Mouse (Mus musculus): Measurements from ENCODE around the gene Itgad. TPM values are rescaled to one million over a fixed set of nuclear protein-coding genes. Genes with fewer than 3 reads are reported as not detected.

Itgad gene
- polyA plus RNA-seq, 1 experiment = 6.9 TPM

GRCm38 (mm10) chr7:128252609-128253008 lies 98.4 kb downstream of the Itgad start:
- 0 out of 2 replicates have a peak, but pooled peaks have one; percentile 42 for TF ChIP-seq POLR2A (IDR thresholded peaks at IDR 0.05; ENCODE audit: control insufficient read depth, extremely low read depth, insufficient read depth, low read length, poor library complexity)
- no peak for TF ChIP-seq CTCF (IDR thresholded peaks at IDR 0.05; ENCODE audit: borderline replicate concordance, control insufficient read depth, extremely low read depth, insufficient read depth, low read length, poor library complexity)
- no peaks in the 10 kb centered on the region for H3K27me3 ChIP-seq (ENCODE audit: control insufficient read depth, insufficient read depth, low read length)
- H3K4me1 ChIP-seq (replicated peaks; ENCODE audit: control insufficient read depth, insufficient read depth, low read length) = peaks cover 12% of the 10 kb centered on the region
- H3K27ac ChIP-seq (ENCODE audit: control insufficient read depth, insufficient read depth, low read length) = no peak overlapping the region
- 8% methylated on average over 24 of the region's 24 CpGs for WGBS
- no peaks in the 10 kb centered on the region for H3K36me3 ChIP-seq (ENCODE audit: control insufficient read depth, insufficient read depth, low read length)
- peak; percentile 93 for DNase-seq
- H3K4me3 ChIP-seq (ENCODE audit: control insufficient read depth, insufficient read depth, low read length) = peak overlapping the region; percentile 4; the same call in 1 of the 2 replicates

- TF ChIP-seq POLR2A (IDR thresholded peaks at IDR 0.05; ENCODE audit: control insufficient read depth, extremely low read depth, insufficient read depth, low read length, poor library complexity) = no peak
- TF ChIP-seq CTCF (IDR thresholded peaks at IDR 0.05; ENCODE audit: borderline replicate concordance, control insufficient read depth, extremely low read depth, insufficient read depth, low read length, poor library complexity) = no peak
These were observed 100.8 kb downstream of the Itgad start for GRCm38 (mm10) chr7:128254978-128255377.

GRCm38 (mm10) chr7:128255757-128256156 lies 101.6 kb downstream of the Itgad start:
- no peaks in the 10 kb centered on the region for H3K27me3 ChIP-seq (ENCODE audit: control insufficient read depth, insufficient read depth, low read length)
- H3K36me3 ChIP-seq (ENCODE audit: control insufficient read depth, insufficient read depth, low read length) = no peaks in the 10 kb centered on the region
- no peak overlapping the region for H3K4me3 ChIP-seq (ENCODE audit: control insufficient read depth, insufficient read depth, low read length)
- peaks cover 12% of the 10 kb centered on the region for H3K4me1 ChIP-seq (replicated peaks; ENCODE audit: control insufficient read depth, insufficient read depth, low read length)
- TF ChIP-seq POLR2A (IDR thresholded peaks at IDR 0.05; ENCODE audit: control insufficient read depth, extremely low read depth, insufficient read depth, low read length, poor library complexity) = no peak
- TF ChIP-seq CTCF (IDR thresholded peaks at IDR 0.05; ENCODE audit: borderline replicate concordance, control insufficient read depth, extremely low read depth, insufficient read depth, low read length, poor library complexity) = no peak
- H3K27ac ChIP-seq (ENCODE audit: control insufficient read depth, insufficient read depth, low read length) = no peak overlapping the region
- 97% methylated on average over 5 of the region's 5 CpGs for WGBS
- DNase-seq = no peak

More at GRCm38 (mm10) chr7:128254978-128255377, 100.8 kb downstream of the Itgad start:
- WGBS = 62% methylated on average over 2 of the region's 2 CpGs
- Histone ChIP-seq H3K4me1 (replicated peaks; ENCODE audit: control insufficient read depth, insufficient read depth, low read length) (peaks cover 12% of the 10 kb centered on the region), H3K36me3 (ENCODE audit: control insufficient read depth, insufficient read depth, low read length) (no peaks in the 10 kb centered on the region), H3K27me3 (ENCODE audit: control insufficient read depth, insufficient read depth, low read length) (no peaks in the 10 kb centered on the region), H3K4me3 (ENCODE audit: control insufficient read depth, insufficient read depth, low read length) (no peak overlapping the region), H3K27ac (ENCODE audit: control insufficient read depth, insufficient read depth, low read length) (no peak overlapping the region)
- DNase-seq = no peak

GRCm38 (mm10) chr7:128256783-128257334 lies 102.7 kb downstream of the Itgad start:
- TF ChIP-seq POLR2A (IDR thresholded peaks at IDR 0.05; ENCODE audit: control insufficient read depth, extremely low read depth, insufficient read depth, low read length, poor library complexity) = no peak
- TF ChIP-seq CTCF (IDR thresholded peaks at IDR 0.05; ENCODE audit: borderline replicate concordance, control insufficient read depth, extremely low read depth, insufficient read depth, low read length, poor library complexity) = no peak
- Histone ChIP-seq H3K36me3 (ENCODE audit: control insufficient read depth, insufficient read depth, low read length) (no peaks in the 10 kb centered on the region), H3K4me3 (ENCODE audit: control insufficient read depth, insufficient read depth, low read length) (no peak overlapping the region), H3K27me3 (ENCODE audit: control insufficient read depth, insufficient read depth, low read length) (no peaks in the 10 kb centered on the region), H3K27ac (ENCODE audit: control insufficient read depth, insufficient read depth, low read length) (no peak overlapping the region), H3K4me1 (replicated peaks; ENCODE audit: control insufficient read depth, insufficient read depth, low read length) (peaks cover 11% of the 10 kb centered on the region)
- no peak for DNase-seq
- WGBS = 68% methylated on average over 5 of the region's 5 CpGs

DNA sequence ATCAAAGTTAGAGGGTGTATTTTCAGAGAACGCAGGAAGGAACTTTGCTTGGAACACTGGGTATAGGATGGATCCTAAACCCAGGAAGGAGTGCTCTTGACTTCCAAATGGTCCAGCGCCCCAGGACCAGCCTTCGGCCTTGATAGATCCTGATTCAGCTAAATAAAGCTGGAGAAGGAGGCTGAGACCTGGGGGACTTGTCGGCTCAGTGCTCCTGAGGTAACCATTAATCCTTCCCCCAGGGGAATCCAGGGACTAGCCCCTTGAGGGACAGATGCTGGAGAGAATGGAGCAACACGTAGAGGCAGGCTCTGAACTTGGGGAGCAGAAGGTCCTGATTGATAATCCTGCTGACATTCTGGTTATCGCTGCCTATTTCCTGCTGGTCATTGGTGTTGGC lies 111.2 kb downstream of the Itgad start, which contains the start of gene Slc5a2:
Slc5a2 (plus strand) TSS at position 247 of the 400 bp plus-strand sequence.
- no peaks in the 10 kb centered on the region for H3K36me3 ChIP-seq (ENCODE audit: control insufficient read depth, insufficient read depth, low read length)
- H3K4me1 ChIP-seq (replicated peaks; ENCODE audit: control insufficient read depth, insufficient read depth, low read length) = no peaks in the 10 kb centered on the region
- H3K4me3 ChIP-seq (ENCODE audit: control insufficient read depth, insufficient read depth, low read length) = no peak within 1 kb of the TSS
- H3K27ac ChIP-seq (ENCODE audit: control insufficient read depth, insufficient read depth, low read length) = no peak within 1 kb of the TSS
- no peak for DNase-seq
- TF ChIP-seq CTCF (IDR thresholded peaks at IDR 0.05; ENCODE audit: borderline replicate concordance, control insufficient read depth, extremely low read depth, insufficient read depth, low read length, poor library complexity) (no peak), POLR2A (IDR thresholded peaks at IDR 0.05; ENCODE audit: control insufficient read depth, extremely low read depth, insufficient read depth, low read length, poor library complexity) (no peak)
- 92% methylated on average over 6 of the region's 6 CpGs for WGBS
- H3K27me3 ChIP-seq (ENCODE audit: control insufficient read depth, insufficient read depth, low read length) = no peaks in the 10 kb centered on the region

- Histone ChIP-seq H3K4me1 (replicated peaks; ENCODE audit: control insufficient read depth, insufficient read depth, low read length) (no peaks in the 10 kb centered on the region), H3K4me3 (ENCODE audit: control insufficient read depth, insufficient read depth, low read length) (no peak overlapping the region), H3K27ac (ENCODE audit: control insufficient read depth, insufficient read depth, low read length) (no peak overlapping the region), H3K36me3 (ENCODE audit: control insufficient read depth, insufficient read depth, low read length) (no peaks in the 10 kb centered on the region), H3K27me3 (ENCODE audit: control insufficient read depth, insufficient read depth, low read length) (no peaks in the 10 kb centered on the region)
- WGBS = 84% methylated on average over 5 of the region's 5 CpGs
- no peak for DNase-seq
- TF ChIP-seq POLR2A (IDR thresholded peaks at IDR 0.05; ENCODE audit: control insufficient read depth, extremely low read depth, insufficient read depth, low read length, poor library complexity) = no peak
- no peak for TF ChIP-seq CTCF (IDR thresholded peaks at IDR 0.05; ENCODE audit: borderline replicate concordance, control insufficient read depth, extremely low read depth, insufficient read depth, low read length, poor library complexity)
These were observed 111.9 kb downstream of the Itgad start for GRCm38 (mm10) chr7:128266056-128266455.
